Mouse (Mus musculus) bone marrow macrophage, adult 2 months (primary cell): ENCODE measurements around the gene March10.
A peak's percentile ranks its signal among the peaks of the same experiment; 100 is the strongest.

Experiments used
- CTCF ChIP-seq: IDR thresholded peaks from 2 replicates; pipeline ENCODE4 v1.5.1; 2012; ENCODE audit warnings: low read depth, mild to moderate bottlenecking, low read length, moderate library complexity
- POLR2A ChIP-seq: IDR thresholded peaks from 2 replicates; pipeline ENCODE4 v1.6.1; 2012; ENCODE audit warnings: mild to moderate bottlenecking, low read depth, low read length, borderline replicate concordance

GRCm38 (mm10) chr11:105345284-105345683 lies 111.3 kb downstream of the March10 start:
- TF ChIP-seq CTCF (peak; percentile 50; the same call in 1 of the 2 replicates), POLR2A (no peak)
